Mouse (Mus musculus) v-Abl transformed pro-B cells (cell line): ENCODE results near the gene Gm47283.
"Not testable (repeated sequence)": the region's sequence is repeated elsewhere in the genome, so short reads cannot be mapped to it uniquely, and the experiment has no call there.

ENCODE experiments used
- in situ Hi-C, 2 experiments: fragments of 400-800 bp; cut with MboI; formaldehyde crosslinking; loops; one replicate each; pipeline ENCODE4 v1.15.1; 2025; ENCODE audit not compliant: unreplicated experiment in 2 of 2

The Gm47283 gene

GRCm38 (mm10) chrY:90784438-90784837, at the start of gene Gm47283:
Gene Gm47283, plus strand, starts transcription at chrY:90784738.
- in situ Hi-C loops: not testable (repeated sequence)

GRCm38 (mm10) chrY:90735181-90735895, 49.2 kb upstream of the Gm47283 start:
- in situ Hi-C loops: not testable (repeated sequence)

GRCm38 (mm10) chrY:90736217-90737000, 48.1 kb upstream of the Gm47283 start:
- in situ Hi-C loops: not testable (repeated sequence)

- in situ Hi-C loops: no loop called here
Observed at GRCm38 (mm10) chrY:90737606-90738430, 46.7 kb upstream of the Gm47283 start.

DNA sequence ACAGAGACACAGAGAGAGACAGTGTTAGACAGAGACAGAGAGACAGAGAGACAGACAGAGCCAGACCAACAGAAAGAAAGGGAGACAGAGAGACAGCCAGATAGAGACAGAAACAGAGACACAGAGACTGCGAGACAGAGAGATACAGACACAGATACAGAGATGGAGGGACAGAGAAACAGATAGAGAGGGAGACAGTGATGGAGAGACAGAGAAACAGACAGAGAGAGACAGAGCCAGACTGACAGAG, 46.2 kb upstream of the Gm47283 start:
- in situ Hi-C loops: no loop called here

- in situ Hi-C loops: not testable (repeated sequence)
Observed at GRCm38 (mm10) chrY:90738841-90739530, 45.6 kb upstream of the Gm47283 start.

- in situ Hi-C loops: not testable (repeated sequence)
Observed at GRCm38 (mm10) chrY:90739531-90740012, 45.0 kb upstream of the Gm47283 start.

DNA sequence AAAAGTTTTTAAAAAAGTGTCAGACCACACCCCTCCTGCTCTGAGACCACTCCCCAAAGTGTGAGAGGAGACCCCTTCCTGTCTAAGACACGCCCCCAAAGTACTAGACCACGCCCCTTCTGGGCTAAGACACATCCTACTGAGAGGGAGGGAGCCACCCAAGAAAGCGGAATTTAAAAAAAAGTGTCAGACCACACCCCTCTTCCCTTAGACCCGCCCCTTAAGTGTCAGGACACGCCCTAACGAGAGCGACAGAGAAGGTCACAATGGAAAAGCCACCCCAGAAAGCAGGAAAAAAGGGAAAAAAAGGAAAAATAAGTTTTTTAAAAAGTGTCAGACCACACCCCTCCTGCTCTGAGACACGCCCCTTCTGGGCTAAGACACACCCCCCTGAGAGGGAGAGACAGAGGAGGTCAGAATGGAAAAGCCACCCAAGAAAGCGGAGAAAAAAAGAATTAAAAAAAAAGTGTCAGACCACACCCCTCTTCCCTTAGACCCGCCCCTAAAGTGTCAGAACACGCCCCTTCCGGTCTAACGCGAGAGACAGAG, 44.5 kb upstream of the Gm47283 start:
- in situ Hi-C loops: no loop called here

GRCm38 (mm10) chrY:90741006-90741405, 43.5 kb upstream of the Gm47283 start:
- in situ Hi-C loops: not testable (repeated sequence)

GRCm38 (mm10) chrY:90741452-90742260, 42.9 kb upstream of the Gm47283 start:
- in situ Hi-C loops: not testable (repeated sequence)

- in situ Hi-C loops: not testable (repeated sequence)
Observed at GRCm38 (mm10) chrY:90742261-90743052, 42.1 kb upstream of the Gm47283 start.

DNA sequence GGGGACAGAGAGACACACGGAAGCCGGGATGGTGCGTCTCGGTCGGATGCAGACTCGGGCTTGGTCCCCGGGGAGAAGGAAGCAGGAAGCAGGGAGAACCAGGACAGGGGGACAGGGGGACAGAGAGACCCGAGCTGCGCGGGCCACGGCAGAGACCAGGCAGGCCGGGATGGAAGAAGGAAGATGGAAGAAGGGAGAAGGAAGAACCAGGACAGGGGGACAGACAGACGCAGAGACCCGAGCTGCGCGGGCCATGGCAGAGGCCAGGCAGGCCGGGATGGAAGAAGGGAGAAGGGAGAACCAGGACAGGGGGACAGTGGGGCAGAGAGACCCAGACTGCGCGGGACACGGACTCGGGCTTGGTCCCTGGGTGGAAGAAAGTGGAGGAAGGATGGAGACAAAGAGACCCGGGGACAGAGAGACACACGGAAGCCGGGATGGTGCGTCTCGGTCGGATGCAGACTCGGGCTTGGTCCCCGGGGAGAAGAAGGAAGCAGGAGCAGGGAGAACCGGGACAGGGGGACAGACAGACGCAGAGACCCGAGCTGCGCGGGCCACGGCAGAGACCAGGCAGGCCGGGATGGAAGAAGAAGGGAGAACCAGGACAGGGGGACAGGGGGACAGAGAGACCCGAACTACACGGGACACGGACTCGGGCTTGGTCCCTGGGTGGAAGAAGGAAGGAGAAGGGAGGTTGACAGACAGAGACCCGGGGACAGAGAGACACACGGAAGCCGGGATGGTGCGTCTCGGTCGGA, 41.3 kb upstream of the Gm47283 start:
- in situ Hi-C loops: not testable (repeated sequence)

DNA sequence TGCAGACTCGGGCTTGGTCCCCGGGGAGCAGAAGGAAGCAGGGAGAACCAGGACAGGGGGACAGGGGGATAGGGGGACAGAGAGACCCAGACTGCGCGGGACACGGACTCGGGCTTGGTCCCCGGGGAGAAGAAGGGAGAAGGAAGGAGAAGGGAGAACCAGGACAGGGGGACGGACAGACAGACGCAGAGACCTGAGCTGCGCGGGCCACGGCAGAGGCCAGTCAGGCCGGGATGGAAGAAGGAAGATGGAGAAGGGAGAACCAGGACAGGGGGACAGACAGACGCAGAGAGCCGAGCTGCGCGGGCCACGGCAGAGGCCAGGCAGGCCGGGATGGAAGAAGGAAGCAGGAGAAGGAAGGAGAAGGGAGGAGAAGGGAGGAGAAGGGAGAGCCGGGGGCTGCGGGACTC, 40.7 kb upstream of the Gm47283 start:
- in situ Hi-C loops: no loop called here

DNA sequence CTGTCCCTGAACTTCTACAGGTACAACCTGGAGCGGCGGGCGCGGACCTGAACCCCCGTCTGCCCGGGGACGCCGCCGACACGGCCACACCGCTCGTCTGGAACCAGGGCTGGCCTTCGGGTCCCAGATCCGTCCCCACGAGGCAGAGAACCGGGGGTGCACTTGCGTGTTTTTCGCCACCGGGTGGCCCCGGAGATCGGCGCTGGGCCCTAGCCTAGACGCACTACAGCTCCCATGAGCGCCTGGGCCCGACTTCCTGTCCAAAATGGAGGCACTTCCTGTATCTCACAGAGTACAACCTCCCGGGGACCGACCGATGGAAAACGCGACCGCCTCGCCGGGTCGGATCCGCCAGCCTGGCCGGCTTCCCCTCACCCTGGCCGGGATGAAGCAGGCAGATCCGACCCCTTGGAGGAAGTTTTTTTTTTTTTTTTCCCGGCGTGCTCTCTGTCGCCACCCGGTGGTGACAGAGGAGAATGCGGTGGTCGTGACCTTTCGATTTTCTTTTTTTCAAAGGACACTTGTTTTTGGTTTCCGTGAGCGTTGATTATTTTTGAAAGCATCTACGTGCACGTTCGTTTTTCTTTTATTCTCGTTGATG, 40.1 kb upstream of the Gm47283 start:
- in situ Hi-C loops: not testable (repeated sequence)

DNA sequence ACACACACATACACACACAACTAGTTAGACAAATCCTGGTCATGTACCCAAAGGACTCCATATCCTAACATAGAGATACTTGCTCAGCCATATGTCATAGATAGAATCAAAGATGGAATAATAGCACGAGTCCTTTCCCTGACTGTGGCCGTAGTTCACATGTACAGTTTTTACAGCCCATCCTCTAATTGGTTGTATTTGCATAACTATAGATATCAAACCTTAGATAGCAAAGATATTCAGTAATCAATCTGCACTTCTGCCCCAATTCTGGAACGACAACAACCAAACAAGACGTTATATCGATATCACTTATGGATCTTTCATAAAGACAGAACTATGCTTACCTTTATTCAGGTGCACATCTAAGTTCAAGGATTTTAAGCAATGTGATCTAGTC, 39.3 kb upstream of the Gm47283 start:
- in situ Hi-C loops: not testable (repeated sequence)

- in situ Hi-C loops: not testable (repeated sequence)
Observed at GRCm38 (mm10) chrY:90754721-90755120, 29.8 kb upstream of the Gm47283 start, which contains the start of gene Gm21860. Gene Gm21860, minus strand, starts transcription at chrY:90754821.

DNA sequence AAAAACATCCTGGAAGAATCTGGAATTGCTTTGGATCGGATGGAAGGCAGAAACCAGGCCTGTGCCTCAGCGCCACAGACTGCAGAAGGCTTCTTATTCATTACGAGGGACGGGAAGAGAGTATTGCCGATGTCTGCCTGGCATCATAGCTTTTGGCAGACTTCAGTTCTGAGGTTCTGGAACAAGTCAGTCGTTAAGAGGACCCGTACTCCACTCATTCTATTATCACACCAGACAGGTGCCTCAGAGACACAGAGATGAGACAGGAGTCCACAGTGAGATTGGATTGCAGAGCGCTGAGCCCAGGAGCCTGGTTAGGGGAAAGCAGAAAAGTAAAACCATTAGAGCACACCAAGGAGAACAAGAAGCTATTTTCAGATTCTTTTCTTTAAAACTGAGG, 54.5 kb downstream of the Gm47283 start, which contains the start of gene Gm21748:
Gene Gm21748, minus strand, starts transcription at position 101 of the 400 bp plus-strand sequence.
- in situ Hi-C loops: not testable (repeated sequence)
